Mouse (Mus musculus): ENCODE results near the gene Mpdz. TPM values are rescaled to one million over a fixed set of nuclear protein-coding genes. Genes with fewer than 3 reads are reported as not detected.

Mpdz gene
- polyA plus RNA-seq, 1 experiment from 2014 or later = 45.3 TPM

- H3K9ac ChIP-seq (ENCODE audit: low read depth, low read length) = no peak overlapping the region
- no peak overlapping the region for H3K4me3 ChIP-seq (ENCODE audit: low read depth, low read length)
- WGBS = 81% methylated on average over 1 of the region's 1 CpGs
- no peaks in the 10 kb centered on the region for H3K27me3 ChIP-seq (ENCODE audit: control insufficient read depth, insufficient read depth, low read length)
- no peaks in the 10 kb centered on the region for H3K36me3 ChIP-seq (ENCODE audit: control insufficient read depth, insufficient read depth, low read length)
- no peak overlapping the region for H3K4me2 ChIP-seq (replicated peaks; ENCODE audit: low read depth, low read length)
- no peak overlapping the region for H3K27ac ChIP-seq (ENCODE audit: low read depth, low read length)
- no peaks in the 10 kb centered on the region for H3K4me1 ChIP-seq (replicated peaks; ENCODE audit: control insufficient read depth, insufficient read depth, low read length)
- ATAC-seq (ENCODE audit: low FRiP score) (no peak), DNase-seq (ENCODE audit: low spot score) (no peak)
- no peaks in the 10 kb centered on the region for H3K9me3 ChIP-seq (ENCODE audit: control insufficient read depth, low read length)
Measured at GRCm38 (mm10) chr4:81458921-81459320, 16.3 kb upstream of the Mpdz start.

GRCm38 (mm10) chr4:81453806-81454205 lies 11.2 kb upstream of the Mpdz start:
- Histone ChIP-seq H3K9ac (ENCODE audit: low read depth, low read length) (no peak overlapping the region), H3K4me3 (ENCODE audit: low read depth, low read length) (no peak overlapping the region), H3K9me3 (ENCODE audit: control insufficient read depth, low read length) (no peaks in the 10 kb centered on the region), H3K27me3 (ENCODE audit: control insufficient read depth, insufficient read depth, low read length) (no peaks in the 10 kb centered on the region), H3K4me2 (replicated peaks; ENCODE audit: low read depth, low read length) (no peak overlapping the region), H3K4me1 (replicated peaks; ENCODE audit: control insufficient read depth, insufficient read depth, low read length) (no peaks in the 10 kb centered on the region), H3K27ac (ENCODE audit: low read depth, low read length) (no peak overlapping the region), H3K36me3 (ENCODE audit: control insufficient read depth, insufficient read depth, low read length) (no peaks in the 10 kb centered on the region)
- DNase-seq (ENCODE audit: low spot score) (no peak), ATAC-seq (ENCODE audit: low FRiP score) (no peak)
- WGBS = 88% methylated on average over 3 of the region's 3 CpGs

GRCm38 (mm10) chr4:81452183-81452582 lies 9.6 kb upstream of the Mpdz start:
- Histone ChIP-seq H3K4me2 (replicated peaks; ENCODE audit: low read depth, low read length) (no peak overlapping the region), H3K27me3 (ENCODE audit: control insufficient read depth, insufficient read depth, low read length) (no peaks in the 10 kb centered on the region), H3K9ac (ENCODE audit: low read depth, low read length) (no peak overlapping the region), H3K9me3 (ENCODE audit: control insufficient read depth, low read length) (no peaks in the 10 kb centered on the region), H3K4me1 (replicated peaks; ENCODE audit: control insufficient read depth, insufficient read depth, low read length) (no peaks in the 10 kb centered on the region), H3K4me3 (ENCODE audit: low read depth, low read length) (no peak overlapping the region), H3K36me3 (ENCODE audit: control insufficient read depth, insufficient read depth, low read length) (no peaks in the 10 kb centered on the region), H3K27ac (ENCODE audit: low read depth, low read length) (no peak overlapping the region)
- no peak for DNase-seq (ENCODE audit: low spot score)
- ATAC-seq (ENCODE audit: low FRiP score) = no peak
- WGBS = 40% methylated on average over 2 of the region's 2 CpGs

GRCm38 (mm10) chr4:81449413-81449812 lies 6.8 kb upstream of the Mpdz start:
- WGBS = 81% methylated on average over 4 of the region's 4 CpGs
- Histone ChIP-seq H3K36me3 (ENCODE audit: control insufficient read depth, insufficient read depth, low read length) (no peaks in the 10 kb centered on the region), H3K9ac (ENCODE audit: low read depth, low read length) (no peak overlapping the region), H3K4me1 (replicated peaks; ENCODE audit: control insufficient read depth, insufficient read depth, low read length) (no peaks in the 10 kb centered on the region), H3K4me3 (ENCODE audit: low read depth, low read length) (no peak overlapping the region), H3K9me3 (ENCODE audit: control insufficient read depth, low read length) (no peaks in the 10 kb centered on the region), H3K4me2 (replicated peaks; ENCODE audit: low read depth, low read length) (no peak overlapping the region), H3K27me3 (ENCODE audit: control insufficient read depth, insufficient read depth, low read length) (no peaks in the 10 kb centered on the region), H3K27ac (ENCODE audit: low read depth, low read length) (no peak overlapping the region)
- ATAC-seq (ENCODE audit: low FRiP score) = no peak
- DNase-seq (ENCODE audit: low spot score) = no peak

- ATAC-seq (ENCODE audit: low FRiP score) = no peak
- no peaks in the 10 kb centered on the region for H3K4me1 ChIP-seq (replicated peaks; ENCODE audit: control insufficient read depth, insufficient read depth, low read length)
- no peak overlapping the region for H3K4me2 ChIP-seq (replicated peaks; ENCODE audit: low read depth, low read length)
- WGBS = 90% methylated on average over 5 of the region's 5 CpGs
- H3K4me3 ChIP-seq (ENCODE audit: low read depth, low read length) = no peak overlapping the region
- no peak overlapping the region for H3K27ac ChIP-seq (ENCODE audit: low read depth, low read length)
- no peaks in the 10 kb centered on the region; the same call in 1 of the 2 replicates for H3K27me3 ChIP-seq (ENCODE audit: control insufficient read depth, insufficient read depth, low read length)
- H3K9me3 ChIP-seq (ENCODE audit: control insufficient read depth, low read length) = no peaks in the 10 kb centered on the region
- H3K9ac ChIP-seq (ENCODE audit: low read depth, low read length) = no peak overlapping the region
- no peak for DNase-seq (ENCODE audit: low spot score)
- H3K36me3 ChIP-seq (ENCODE audit: control insufficient read depth, insufficient read depth, low read length) = no peaks in the 10 kb centered on the region
Measured at GRCm38 (mm10) chr4:81443566-81443965, 951 bp upstream of the Mpdz start.

- Histone ChIP-seq H3K27me3 (ENCODE audit: control insufficient read depth, insufficient read depth, low read length) (no peaks in the 10 kb centered on the region), H3K4me1 (replicated peaks; ENCODE audit: control insufficient read depth, insufficient read depth, low read length) (no peaks in the 10 kb centered on the region), H3K36me3 (ENCODE audit: control insufficient read depth, insufficient read depth, low read length) (no peaks in the 10 kb centered on the region), H3K9me3 (ENCODE audit: control insufficient read depth, low read length) (no peaks in the 10 kb centered on the region), H3K4me2 (replicated peaks; ENCODE audit: low read depth, low read length) (no peak overlapping the region), H3K9ac (ENCODE audit: low read depth, low read length) (no peak overlapping the region), H3K27ac (ENCODE audit: low read depth, low read length) (no peak overlapping the region), H3K4me3 (ENCODE audit: low read depth, low read length) (no peak overlapping the region)
- ATAC-seq (ENCODE audit: low FRiP score) (no peak), DNase-seq (ENCODE audit: low spot score) (no peak)
- WGBS = 91% methylated on average over 3 of the region's 3 CpGs
Measured at GRCm38 (mm10) chr4:81433961-81434360, 8.7 kb downstream of the Mpdz start.

GRCm38 (mm10) chr4:81430826-81431225 lies 11.8 kb downstream of the Mpdz start:
- Histone ChIP-seq H3K27ac (ENCODE audit: low read depth, low read length) (no peak overlapping the region), H3K36me3 (ENCODE audit: control insufficient read depth, insufficient read depth, low read length) (no peaks in the 10 kb centered on the region), H3K4me3 (ENCODE audit: low read depth, low read length) (no peak overlapping the region), H3K27me3 (ENCODE audit: control insufficient read depth, insufficient read depth, low read length) (no peaks in the 10 kb centered on the region), H3K4me2 (replicated peaks; ENCODE audit: low read depth, low read length) (no peak overlapping the region), H3K9me3 (ENCODE audit: control insufficient read depth, low read length) (no peaks in the 10 kb centered on the region), H3K9ac (ENCODE audit: low read depth, low read length) (no peak overlapping the region), H3K4me1 (replicated peaks; ENCODE audit: control insufficient read depth, insufficient read depth, low read length) (no peaks in the 10 kb centered on the region)
- 92% methylated on average over 4 of the region's 4 CpGs for WGBS
- no peak for DNase-seq (ENCODE audit: low spot score)
- no peak for ATAC-seq (ENCODE audit: low FRiP score)

- Histone ChIP-seq H3K9ac (ENCODE audit: low read depth, low read length) (no peak overlapping the region), H3K36me3 (ENCODE audit: control insufficient read depth, insufficient read depth, low read length) (no peaks in the 10 kb centered on the region), H3K4me3 (ENCODE audit: low read depth, low read length) (no peak overlapping the region), H3K4me1 (replicated peaks; ENCODE audit: control insufficient read depth, insufficient read depth, low read length) (no peaks in the 10 kb centered on the region), H3K4me2 (replicated peaks; ENCODE audit: low read depth, low read length) (no peak overlapping the region), H3K27me3 (ENCODE audit: control insufficient read depth, insufficient read depth, low read length) (no peaks in the 10 kb centered on the region), H3K27ac (ENCODE audit: low read depth, low read length) (no peak overlapping the region), H3K9me3 (ENCODE audit: control insufficient read depth, low read length) (no peaks in the 10 kb centered on the region)
- DNase-seq (ENCODE audit: low spot score) = no peak
- WGBS = 71% methylated on average over 3 of the region's 3 CpGs
- ATAC-seq (ENCODE audit: low FRiP score) = no peak
Measured at GRCm38 (mm10) chr4:81430105-81430504, 12.5 kb downstream of the Mpdz start.

GRCm38 (mm10) chr4:81429670-81430069 lies 12.9 kb downstream of the Mpdz start:
- ATAC-seq (ENCODE audit: low FRiP score) (no peak), DNase-seq (ENCODE audit: low spot score) (no peak)
- 83% methylated on average over 2 of the region's 2 CpGs for WGBS
- H3K9me3 ChIP-seq (ENCODE audit: control insufficient read depth, low read length) = no peaks in the 10 kb centered on the region
- H3K9ac ChIP-seq (ENCODE audit: low read depth, low read length) = no peak overlapping the region
- H3K4me2 ChIP-seq (replicated peaks; ENCODE audit: low read depth, low read length) = no peak overlapping the region
- no peaks in the 10 kb centered on the region for H3K36me3 ChIP-seq (ENCODE audit: control insufficient read depth, insufficient read depth, low read length)
- no peak overlapping the region for H3K27ac ChIP-seq (ENCODE audit: low read depth, low read length)
- no peaks in the 10 kb centered on the region for H3K27me3 ChIP-seq (ENCODE audit: control insufficient read depth, insufficient read depth, low read length)
- H3K4me3 ChIP-seq (ENCODE audit: low read depth, low read length) = no peak overlapping the region
- no peaks in the 10 kb centered on the region for H3K4me1 ChIP-seq (replicated peaks; ENCODE audit: control insufficient read depth, insufficient read depth, low read length)

All from hindbrain, embryonic 11.5 days (tissue).